Mouse (Mus musculus): ENCODE results near the gene Atp6v1b1. TPM values are rescaled to one million over a fixed set of nuclear protein-coding genes. Genes with fewer than 3 reads are reported as not detected.

The Atp6v1b1 gene
- polyA plus RNA-seq, 1 experiment: 0.35 TPM

- no peaks in the 10 kb centered on the region for H3K27me3 ChIP-seq (ENCODE audit: control insufficient read depth, insufficient read depth, low read length)
- no peak overlapping the region for H3K4me3 ChIP-seq (ENCODE audit: control insufficient read depth, insufficient read depth, low read length)
- H3K36me3 ChIP-seq (ENCODE audit: control insufficient read depth, insufficient read depth, low read length): no peaks in the 10 kb centered on the region
- WGBS: 84% methylated on average over 3 of the region's 3 CpGs
- no peak for TF ChIP-seq CTCF (IDR thresholded peaks at IDR 0.05; ENCODE audit: borderline replicate concordance, control insufficient read depth, extremely low read depth, insufficient read depth, low read length, poor library complexity)
- no peak for TF ChIP-seq POLR2A (IDR thresholded peaks at IDR 0.05; ENCODE audit: control insufficient read depth, extremely low read depth, insufficient read depth, low read length, poor library complexity)
- H3K27ac ChIP-seq (ENCODE audit: control insufficient read depth, insufficient read depth, low read length): no peak overlapping the region
- no peaks in the 10 kb centered on the region for H3K4me1 ChIP-seq (replicated peaks; ENCODE audit: control insufficient read depth, insufficient read depth, low read length)
- DNase-seq: no peak
These were observed 6.5 kb downstream of the Atp6v1b1 start for GRCm38 (mm10) chr6:83749286-83749685.

- H3K4me3 ChIP-seq (ENCODE audit: control insufficient read depth, insufficient read depth, low read length): no peak overlapping the region
- WGBS: 13% methylated on average over 11 of the region's 11 CpGs
These were observed 7.4 kb downstream of the Atp6v1b1 start for GRCm38 (mm10) chr6:83750171-83750684.

GRCm38 (mm10) chr6:83756051-83756450 lies 13.3 kb downstream of the Atp6v1b1 start:
- Histone ChIP-seq H3K4me3 (ENCODE audit: control insufficient read depth, insufficient read depth, low read length) (no peak overlapping the region), H3K27ac (ENCODE audit: control insufficient read depth, insufficient read depth, low read length) (no peak overlapping the region), H3K27me3 (ENCODE audit: control insufficient read depth, insufficient read depth, low read length) (peaks cover 5% of the 10 kb centered on the region; the same call in 1 of the 2 replicates), H3K36me3 (ENCODE audit: control insufficient read depth, insufficient read depth, low read length) (no peaks in the 10 kb centered on the region), H3K4me1 (replicated peaks; ENCODE audit: control insufficient read depth, insufficient read depth, low read length) (no peaks in the 10 kb centered on the region)
- WGBS: 91% methylated on average over 9 of the region's 9 CpGs
- TF ChIP-seq POLR2A (IDR thresholded peaks at IDR 0.05; ENCODE audit: control insufficient read depth, extremely low read depth, insufficient read depth, low read length, poor library complexity) (no peak), CTCF (IDR thresholded peaks at IDR 0.05; ENCODE audit: borderline replicate concordance, control insufficient read depth, extremely low read depth, insufficient read depth, low read length, poor library complexity) (no peak)
- no peak for DNase-seq

More at GRCm38 (mm10) chr6:83750171-83750684, 7.4 kb downstream of the Atp6v1b1 start:
- Histone ChIP-seq H3K36me3 (ENCODE audit: control insufficient read depth, insufficient read depth, low read length) (no peaks in the 10 kb centered on the region), H3K4me1 (replicated peaks; ENCODE audit: control insufficient read depth, insufficient read depth, low read length) (no peaks in the 10 kb centered on the region), H3K27ac (ENCODE audit: control insufficient read depth, insufficient read depth, low read length) (no peak overlapping the region), H3K27me3 (ENCODE audit: control insufficient read depth, insufficient read depth, low read length) (no peaks in the 10 kb centered on the region)
- TF ChIP-seq CTCF (IDR thresholded peaks at IDR 0.05; ENCODE audit: borderline replicate concordance, control insufficient read depth, extremely low read depth, insufficient read depth, low read length, poor library complexity) (no peak), POLR2A (IDR thresholded peaks at IDR 0.05; ENCODE audit: control insufficient read depth, extremely low read depth, insufficient read depth, low read length, poor library complexity) (no peak)
- peak; percentile 73 for DNase-seq

GRCm38 (mm10) chr6:83762344-83762743 lies 19.6 kb downstream of the Atp6v1b1 start, which contains the start of gene Ankrd53:
Gene Ankrd53, plus strand, starts transcription at chr6:83762644.
- H3K27me3 ChIP-seq (ENCODE audit: control insufficient read depth, insufficient read depth, low read length): peaks cover 5% of the 10 kb centered on the region; the same call in 1 of the 2 replicates
- 40% methylated on average over 6 of the region's 6 CpGs for WGBS
- peaks cover 10% of the 10 kb centered on the region for H3K4me1 ChIP-seq (replicated peaks; ENCODE audit: control insufficient read depth, insufficient read depth, low read length)
- no peak for DNase-seq
- no peak within 1 kb of the TSS for H3K27ac ChIP-seq (ENCODE audit: control insufficient read depth, insufficient read depth, low read length)
- H3K4me3 ChIP-seq (ENCODE audit: control insufficient read depth, insufficient read depth, low read length): no peak within 1 kb of the TSS
- TF ChIP-seq POLR2A (IDR thresholded peaks at IDR 0.05; ENCODE audit: control insufficient read depth, extremely low read depth, insufficient read depth, low read length, poor library complexity) (no peak), CTCF (IDR thresholded peaks at IDR 0.05; ENCODE audit: borderline replicate concordance, control insufficient read depth, extremely low read depth, insufficient read depth, low read length, poor library complexity) (no peak)
- no peaks in the 10 kb centered on the region for H3K36me3 ChIP-seq (ENCODE audit: control insufficient read depth, insufficient read depth, low read length)

- Histone ChIP-seq H3K27me3 (ENCODE audit: control insufficient read depth, insufficient read depth, low read length) (peaks cover under 1% of the 10 kb centered on the region; the same call in 1 of the 2 replicates), H3K27ac (ENCODE audit: control insufficient read depth, insufficient read depth, low read length) (no peak overlapping the region), H3K4me3 (ENCODE audit: control insufficient read depth, insufficient read depth, low read length) (no peak overlapping the region), H3K4me1 (replicated peaks; ENCODE audit: control insufficient read depth, insufficient read depth, low read length) (peaks cover 10% of the 10 kb centered on the region), H3K36me3 (ENCODE audit: control insufficient read depth, insufficient read depth, low read length) (no peaks in the 10 kb centered on the region)
- DNase-seq: peak; percentile 40
- 11% methylated on average over 35 of the region's 35 CpGs for WGBS
- TF ChIP-seq POLR2A (IDR thresholded peaks at IDR 0.05; ENCODE audit: control insufficient read depth, extremely low read depth, insufficient read depth, low read length, poor library complexity) (no peak), CTCF (IDR thresholded peaks at IDR 0.05; ENCODE audit: borderline replicate concordance, control insufficient read depth, extremely low read depth, insufficient read depth, low read length, poor library complexity) (no peak)
These were observed 20.2 kb downstream of the Atp6v1b1 start for GRCm38 (mm10) chr6:83762880-83763431.

GRCm38 (mm10) chr6:83766982-83767381 lies 24.2 kb downstream of the Atp6v1b1 start:
- peaks cover 12% of the 10 kb centered on the region for H3K36me3 ChIP-seq (ENCODE audit: control insufficient read depth, insufficient read depth, low read length)
- H3K4me1 ChIP-seq (replicated peaks; ENCODE audit: control insufficient read depth, insufficient read depth, low read length): peaks cover 7% of the 10 kb centered on the region
- DNase-seq: no peak

More at GRCm38 (mm10) chr6:83766982-83767381, 24.2 kb downstream of the Atp6v1b1 start:
- H3K27ac ChIP-seq (ENCODE audit: control insufficient read depth, insufficient read depth, low read length): no peak overlapping the region
- H3K27me3 ChIP-seq (ENCODE audit: control insufficient read depth, insufficient read depth, low read length): no peaks in the 10 kb centered on the region; the same call in 1 of the 2 replicates
- no peak overlapping the region for H3K4me3 ChIP-seq (ENCODE audit: control insufficient read depth, insufficient read depth, low read length)
- WGBS: 97% methylated on average over 3 of the region's 3 CpGs
- TF ChIP-seq CTCF (IDR thresholded peaks at IDR 0.05; ENCODE audit: borderline replicate concordance, control insufficient read depth, extremely low read depth, insufficient read depth, low read length, poor library complexity): no peak
- TF ChIP-seq POLR2A (IDR thresholded peaks at IDR 0.05; ENCODE audit: control insufficient read depth, extremely low read depth, insufficient read depth, low read length, poor library complexity): no peak
